21 mouse cellular contexts compared by ENCODE assay signal in the genomic region with DNA sequence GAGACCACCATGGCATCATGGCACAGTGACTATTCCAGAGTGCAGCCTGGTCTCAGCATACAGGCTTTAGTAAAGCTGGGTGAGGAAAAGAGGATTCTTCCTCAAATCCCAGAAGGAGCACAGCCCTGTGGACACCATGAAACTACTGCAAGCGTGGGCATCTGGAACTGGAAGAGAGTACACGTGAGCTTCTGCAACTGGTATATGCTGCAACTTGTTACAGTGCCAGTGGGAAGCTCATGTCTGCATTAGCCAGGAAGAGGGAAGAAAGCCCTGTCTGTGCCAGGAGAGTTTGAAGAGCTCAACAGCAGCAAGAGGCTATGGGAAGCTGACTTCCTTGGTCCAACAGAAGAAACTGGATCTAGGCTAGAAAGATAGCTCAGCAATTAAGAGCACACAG. TPM values are rescaled to one million over a fixed set of nuclear protein-coding genes. Genes with fewer than 3 reads are reported as not detected.
DNase-seq lines count a peak whose midpoint lies in the region; ATAC-seq and TF ChIP-seq lines count a peak whose summit lies in the region.
"Had no signal": no experiment of that assay in that cellular context is flagged by ENCODE, and none has a peak within 500 bp of the region (broad histone marks: within the 10 kb centered on the region; RNA-seq: fewer than 3 reads in every experiment).

No protein-coding gene starts in this region.

- H3K9ac ChIP-seq in hindbrain, embryonic 15.5 days, result no peak overlapping the region
- no peak overlapping the region for H3K9ac ChIP-seq in hindbrain, embryonic 14.5 days
- H3K9ac ChIP-seq in liver, postnatal 0 days (replicated peaks), result no peak overlapping the region
- H3K9ac ChIP-seq in limb, embryonic 12.5 days (replicated peaks), result no peak overlapping the region

- peak overlapping the region; percentile 85; the same call in 1 of the 2 replicates for H3K4me2 ChIP-seq in hindbrain, embryonic 15.5 days
- no peak overlapping the region for H3K4me2 ChIP-seq in hindbrain, embryonic 14.5 days (replicated peaks)
- 0 out of 2 replicates have a peak overlapping the region, but pooled peaks have one; percentile 97 for H3K4me2 ChIP-seq in liver, postnatal 0 days (ENCODE audit: low read depth, low read length)
- 0 out of 2 replicates have a peak overlapping the region, but pooled peaks have one; percentile 98 for H3K4me2 ChIP-seq in limb, embryonic 12.5 days

- TF ChIP-seq CTCF in liver, postnatal 0 days (IDR thresholded peaks at IDR 0.05; ENCODE audit: low read depth), result no peak

- ATAC-seq in hindbrain, embryonic 15.5 days (ENCODE audit: low FRiP score, low read depth), result no peak
- no peak for ATAC-seq in hindbrain, embryonic 14.5 days (ENCODE audit: low FRiP score)
- no peak for ATAC-seq in liver, postnatal 0 days
- ATAC-seq in limb, embryonic 12.5 days (ENCODE audit: insufficient number of reproducible peaks, insufficient read depth, low FRiP score, low TSS enrichment, low read depth), result no peak
- no peak for ATAC-seq in granulocyte monocyte progenitor cell, adult 5-6 weeks (replicated peaks; ENCODE audit: poor library complexity, severe bottlenecking)

- WGBS in hindbrain, embryonic 15.5 days, result 81% methylated on average over 2 of the region's 2 CpGs
- 88% methylated on average over 2 of the region's 2 CpGs for WGBS in hindbrain, embryonic 14.5 days
- 55% methylated on average over 2 of the region's 2 CpGs for WGBS in liver, postnatal 0 days (ENCODE audit: insufficient replicate concordance)
- WGBS in limb, embryonic 12.5 days, result 78% methylated on average over 2 of the region's 2 CpGs

- no peak for TF ChIP-seq EP300 in liver, postnatal 0 days (IDR thresholded peaks at IDR 0.05; ENCODE audit: low read depth)

- peaks cover 8% of the 10 kb centered on the region; the same call in 1 of the 2 replicates for H3K27me3 ChIP-seq in hindbrain, embryonic 15.5 days
- H3K27me3 ChIP-seq in hindbrain, embryonic 14.5 days (ENCODE audit: control insufficient read depth, insufficient read depth, low read length), result no peaks in the 10 kb centered on the region
- no peaks in the 10 kb centered on the region for H3K27me3 ChIP-seq in liver, postnatal 0 days (ENCODE audit: insufficient read depth, low read length)
- H3K27me3 ChIP-seq in limb, embryonic 12.5 days, result peaks cover 20% of the 10 kb centered on the region
- H3K27me3 ChIP-seq: embryonic facial prominence, embryonic 15.5 days had no signal

- H3K4me3 ChIP-seq in hindbrain, embryonic 15.5 days, result no peak overlapping the region
- no peak overlapping the region for H3K4me3 ChIP-seq in hindbrain, embryonic 14.5 days (replicated peaks; ENCODE audit: low read length)
- no peak overlapping the region for H3K4me3 ChIP-seq in liver, postnatal 0 days (ENCODE audit: low read depth, low read length)
- peak overlapping the region; percentile 69; the same call in 1 of the 2 replicates for H3K4me3 ChIP-seq in limb, embryonic 12.5 days (replicated peaks)

- no peak overlapping the region; the same call in 1 of the 2 replicates for H3K27ac ChIP-seq in hindbrain, embryonic 15.5 days (replicated peaks)
- no peak overlapping the region for H3K27ac ChIP-seq in hindbrain, embryonic 14.5 days
- no peak overlapping the region for H3K27ac ChIP-seq in liver, postnatal 0 days (ENCODE audit: low read depth)
- H3K27ac ChIP-seq in limb, embryonic 12.5 days, result no peak overlapping the region
- H3K27ac ChIP-seq: embryonic facial prominence, embryonic 15.5 days; midbrain, embryonic 12.5 days had no signal

- peaks cover 11% of the 10 kb centered on the region for H3K4me1 ChIP-seq in hindbrain, embryonic 15.5 days (replicated peaks)
- H3K4me1 ChIP-seq in hindbrain, embryonic 14.5 days (replicated peaks; ENCODE audit: control insufficient read depth, insufficient read depth, low read length), result peaks cover 7% of the 10 kb centered on the region
- peaks cover 23% of the 10 kb centered on the region for H3K4me1 ChIP-seq in liver, postnatal 0 days (ENCODE audit: insufficient read depth)
- peaks cover 8% of the 10 kb centered on the region for H3K4me1 ChIP-seq in limb, embryonic 12.5 days (replicated peaks)

- no peak for DNase-seq in hindbrain, embryonic 14.5 days (ENCODE audit: low spot score)
- DNase-seq in liver, postnatal 0 days, result no peak
- DNase-seq in liver, result no peak
- DNase-seq in naive thymus-derived CD4-positive, alpha-beta T cell, adult 2 months (ENCODE audit: low read depth), result peak; percentile 28
- DNase-seq: adrenal gland, adult 2 months; cerebellum, adult 8-10 months; gastrocnemius, postnatal 14 days; heart, postnatal 4 days; kidney, adult 18-20 months; layer of hippocampus, postnatal 36 days; lung, postnatal 14 days; thymus, adult 2 months had no signal

- H3K36me3 ChIP-seq in hindbrain, embryonic 15.5 days, result peaks cover 16% of the 10 kb centered on the region
- H3K36me3 ChIP-seq in hindbrain, embryonic 14.5 days (replicated peaks; ENCODE audit: control insufficient read depth, insufficient read depth), result peaks cover 18% of the 10 kb centered on the region
- peaks cover 10% of the 10 kb centered on the region for H3K36me3 ChIP-seq in liver, postnatal 0 days (replicated peaks; ENCODE audit: insufficient read depth, low read length)
- H3K36me3 ChIP-seq in limb, embryonic 12.5 days, result peaks cover 24% of the 10 kb centered on the region

- no peaks in the 10 kb centered on the region for H3K9me3 ChIP-seq in hindbrain, embryonic 15.5 days
- no peaks in the 10 kb centered on the region for H3K9me3 ChIP-seq in hindbrain, embryonic 14.5 days (ENCODE audit: control insufficient read depth, low read length)
- no peaks in the 10 kb centered on the region for H3K9me3 ChIP-seq in liver, postnatal 0 days (ENCODE audit: low read length)
- no peaks in the 10 kb centered on the region for H3K9me3 ChIP-seq in limb, embryonic 12.5 days
- H3K9me3 ChIP-seq: embryonic facial prominence, embryonic 15.5 days; heart, embryonic 10.5 days; midbrain, embryonic 12.5 days; neural tube, embryonic 13.5 days had no signal

RNA-seq across cellular contexts. Expression of a gene that starts 1.0 kb away (rescaled TPM):
- polyA plus RNA-seq in hindbrain, embryonic 15.5 days (2015; fragmentation: Nextera tagmentation; extraction: Ambion mirVana), result 156 and 160 TPM in 2 replicates
- 170 and 175 TPM in 2 replicates for polyA plus RNA-seq in hindbrain, embryonic 14.5 days (2014; fragmentation: Nextera tagmentation; extraction: Ambion mirVana)
- 30.1 and 32.2 TPM in 2 replicates for polyA plus RNA-seq in liver, postnatal 0 days (2015; fragmentation: Nextera tagmentation; extraction: Ambion mirVana)
- 44.3 and 45.8 TPM in 2 replicates for polyA plus RNA-seq in limb, embryonic 12.5 days (2016; fragmentation: Nextera tagmentation; extraction: Ambion mirVana)
- total RNA-seq in granulocyte monocyte progenitor cell, adult 5-6 weeks (2014; fragmentation: Nextera tagmentation), result 11.7 and 20.7 TPM in 2 replicates
- 5.5 and 11.2 TPM in 2 replicates for total RNA-seq in granulocyte monocyte progenitor cell, adult 5-6 weeks (2017)

RNA-seq across cellular contexts. Expression of a gene that starts 5.4 kb away (rescaled TPM):
- 0.73 and 1.2 TPM in 2 replicates for polyA plus RNA-seq in hindbrain, embryonic 15.5 days (2015; fragmentation: Nextera tagmentation; extraction: Ambion mirVana)
- polyA plus RNA-seq in hindbrain, embryonic 14.5 days (2014; fragmentation: Nextera tagmentation; extraction: Ambion mirVana), result 0.78 and 1.3 TPM in 2 replicates
- 411 and 419 TPM in 2 replicates for polyA plus RNA-seq in liver, postnatal 0 days (2015; fragmentation: Nextera tagmentation; extraction: Ambion mirVana)
- polyA plus RNA-seq in limb, embryonic 12.5 days (2016; fragmentation: Nextera tagmentation; extraction: Ambion mirVana), result 0.95 TPM in 1 of 2 replicates, not detected in the other
- 24.8 and 50.9 TPM in 2 replicates for total RNA-seq in granulocyte monocyte progenitor cell, adult 5-6 weeks (2014; fragmentation: Nextera tagmentation)
- 51.1 and 62.2 TPM in 2 replicates for total RNA-seq in granulocyte monocyte progenitor cell, adult 5-6 weeks (2017)
- total RNA-seq: MEL had no signal
- polyA plus RNA-seq: CD4-positive, CD25-positive, alpha-beta regulatory T cell, adult 4 months; heart, embryonic 10.5 days had no signal

RNA-seq across cellular contexts. Expression of a gene that starts 13.0 kb away (rescaled TPM):
- 51.0 and 57.4 TPM in 2 replicates for polyA plus RNA-seq in hindbrain, embryonic 15.5 days (2015; fragmentation: Nextera tagmentation; extraction: Ambion mirVana)
- polyA plus RNA-seq in hindbrain, embryonic 14.5 days (2014; fragmentation: Nextera tagmentation; extraction: Ambion mirVana), result 58.1 and 58.9 TPM in 2 replicates
- polyA plus RNA-seq in liver, postnatal 0 days (2015; fragmentation: Nextera tagmentation; extraction: Ambion mirVana), result 13.8 and 15.7 TPM in 2 replicates
- polyA plus RNA-seq in limb, embryonic 12.5 days (2016; fragmentation: Nextera tagmentation; extraction: Ambion mirVana), result 32.2 and 36.7 TPM in 2 replicates
- total RNA-seq in granulocyte monocyte progenitor cell, adult 5-6 weeks (2014; fragmentation: Nextera tagmentation), result 17.8 and 32.2 TPM in 2 replicates
- total RNA-seq in granulocyte monocyte progenitor cell, adult 5-6 weeks (2017), result 15.2 and 23.4 TPM in 2 replicates

RNA-seq across cellular contexts. Expression of a gene that starts 29.6 kb away (rescaled TPM):
- 77.2 and 86.0 TPM in 2 replicates for polyA plus RNA-seq in hindbrain, embryonic 15.5 days (2015; fragmentation: Nextera tagmentation; extraction: Ambion mirVana)
- 123 and 132 TPM in 2 replicates for polyA plus RNA-seq in hindbrain, embryonic 14.5 days (2014; fragmentation: Nextera tagmentation; extraction: Ambion mirVana)
- 0.06 and 0.25 TPM in 2 replicates for polyA plus RNA-seq in liver, postnatal 0 days (2015; fragmentation: Nextera tagmentation; extraction: Ambion mirVana)
- 38.8 and 46.8 TPM in 2 replicates for polyA plus RNA-seq in limb, embryonic 12.5 days (2016; fragmentation: Nextera tagmentation; extraction: Ambion mirVana)
- 0.85 TPM in 1 of 2 replicates, not detected in the other for total RNA-seq in granulocyte monocyte progenitor cell, adult 5-6 weeks (2014; fragmentation: Nextera tagmentation)
- not detected in 2 replicates for total RNA-seq in granulocyte monocyte progenitor cell, adult 5-6 weeks (2017)
- polyA plus RNA-seq: CD4-positive, CD25-positive, alpha-beta regulatory T cell, adult 4 months had no signal

RNA-seq across cellular contexts. Expression of a gene that starts 30.6 kb away (rescaled TPM):
- polyA plus RNA-seq in hindbrain, embryonic 15.5 days (2015; fragmentation: Nextera tagmentation; extraction: Ambion mirVana), result 48.2 and 60.7 TPM in 2 replicates
- polyA plus RNA-seq in hindbrain, embryonic 14.5 days (2014; fragmentation: Nextera tagmentation; extraction: Ambion mirVana), result 47.5 and 49.1 TPM in 2 replicates
- 9.0 and 9.9 TPM in 2 replicates for polyA plus RNA-seq in liver, postnatal 0 days (2015; fragmentation: Nextera tagmentation; extraction: Ambion mirVana)
- polyA plus RNA-seq in limb, embryonic 12.5 days (2016; fragmentation: Nextera tagmentation; extraction: Ambion mirVana), result 55.4 and 62.1 TPM in 2 replicates
- total RNA-seq in granulocyte monocyte progenitor cell, adult 5-6 weeks (2014; fragmentation: Nextera tagmentation), result 80.5 and 92.0 TPM in 2 replicates
- total RNA-seq in granulocyte monocyte progenitor cell, adult 5-6 weeks (2017), result 50.8 and 52.0 TPM in 2 replicates

Comparison
In these comparisons a context has a peak if more than half of its experiments do, and no peak if none do; other contexts are left out.
1. RNA of a gene that starts 5.4 kb away (polyA plus RNA-seq): 411 to 419 TPM in liver, postnatal 0 days; 0.78 to 1.3 TPM in hindbrain, embryonic 14.5 days, 0.95 TPM in limb, embryonic 12.5 days and 0.73 to 1.2 TPM in hindbrain, embryonic 15.5 days; every median in the first group is over 100 times any median in the second.